Mouse (Mus musculus) heart, adult 2 months (tissue): ENCODE data around the gene Usp29.

ENCODE experiments used
- CTCF ChIP-seq: fragments of 200-600 bp; IDR thresholded peaks from 2 replicates; pipeline ENCODE4 v1.8.1; 2022; ENCODE audit warnings: antibody characterized with exemption, mild to moderate bottlenecking, moderate library complexity
- EP300 ChIP-seq: fragments of 200-500 bp; IDR thresholded peaks from 2 replicates; pipeline ENCODE4 v1.6.1; 2011; ENCODE audit warnings: low read depth, low read length, control low read depth; ENCODE audit not compliant: insufficient read depth
- POLR2A ChIP-seq: fragments of 200-500 bp; IDR thresholded peaks from 2 replicates; pipeline ENCODE4 v1.6.1; 2011; ENCODE audit warnings: mild to moderate bottlenecking, low read depth, low read length, control low read depth; ENCODE audit not compliant: insufficient read depth

DNA sequence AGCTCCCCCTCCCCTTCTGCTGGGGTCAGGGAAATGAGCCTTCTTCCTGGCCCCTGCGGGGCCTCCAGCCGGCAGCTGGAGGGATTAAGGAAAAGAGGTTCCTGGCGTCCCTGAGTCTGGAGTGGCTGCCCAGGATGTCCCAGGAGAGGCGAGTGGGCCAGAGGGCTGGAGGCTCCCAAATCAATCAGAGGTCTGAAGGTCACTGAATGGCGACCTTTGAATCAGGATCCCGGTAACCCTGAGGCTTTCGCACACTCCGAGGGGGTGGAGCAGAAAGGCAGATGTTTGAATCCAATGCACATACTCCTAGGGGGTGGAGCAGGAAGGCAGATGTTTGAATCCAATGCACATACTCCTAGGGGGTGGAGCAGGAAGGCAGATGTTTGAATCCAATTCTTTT lies 39.9 kb downstream of the Usp29 start:
- TF ChIP-seq CTCF (no peak), POLR2A (no peak), EP300 (no peak)
